8 mouse cellular contexts compared by ENCODE assay signal in the genomic region with DNA sequence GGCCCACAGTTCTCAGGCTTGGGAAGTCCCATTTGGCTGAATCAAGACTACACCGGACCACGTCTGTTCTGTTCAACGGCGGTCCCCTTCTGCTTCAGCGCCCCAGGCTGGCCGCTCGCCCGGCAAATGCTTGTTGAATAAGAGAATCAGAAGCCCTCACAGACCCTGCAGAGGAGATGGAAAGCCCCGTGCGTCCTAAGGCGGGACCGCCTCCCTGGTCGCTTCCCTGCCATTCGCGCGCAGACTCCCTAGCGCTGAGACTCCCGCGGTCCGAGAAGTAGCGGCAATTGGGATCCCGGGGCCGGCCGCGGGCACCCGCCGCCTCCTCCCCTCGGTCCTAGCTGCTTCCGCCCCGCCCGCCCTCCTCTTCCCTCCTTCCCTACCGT. TPM values are rescaled to one million over a fixed set of nuclear protein-coding genes. Genes with fewer than 3 reads are reported as not detected.
A peak's percentile ranks its signal among the peaks of the same experiment; 100 is the strongest.
DNase-seq lines count a peak whose midpoint lies in the region; ATAC-seq and TF ChIP-seq lines count a peak whose summit lies in the region.

A gene (plus strand): TSS at position 251 of the 386 bp plus-strand sequence.

- H3K27ac ChIP-seq in brown adipose tissue, adult 24 weeks (replicated peaks; ENCODE audit: low read depth, low read length) = no peak within 1 kb of the TSS
- H3K27ac ChIP-seq in forebrain, embryonic 10.5 days = peak within 1 kb of the TSS; percentile 96
- peak within 1 kb of the TSS; percentile 54; the same call in 1 of the 2 replicates for H3K27ac ChIP-seq in lung, postnatal 0 days (ENCODE audit: low read length)

- DNase-seq in left cerebral cortex, adult 18-20 months (ENCODE audit: low spot score in 2 of 2) = peak in 1 of 2 experiments; percentile 40
- DNase-seq in left cerebral cortex, adult 11 months (ENCODE audit: low spot score) = no peak
- DNase-seq in forebrain, embryonic 10.5 days (ENCODE audit: extremely low spot score, low spot score) = peak; percentile 80
- peak; percentile 59 to 64 for DNase-seq in heart, postnatal 36 days
- DNase-seq in layer of hippocampus, postnatal 10 days (ENCODE audit: low spot score in 2 of 2) = peak; percentile 79 to 84
- DNase-seq in lung, postnatal 0 days (ENCODE audit: low spot score) = peak; percentile 72
- peak; percentile 66 for DNase-seq in retina, postnatal 7 days (ENCODE audit: low read depth, low spot score)

- no peak for TF ChIP-seq EP300 in lung, postnatal 0 days (IDR thresholded peaks at IDR 0.05)

- no peak for TF ChIP-seq CTCF in lung, postnatal 0 days (IDR thresholded peaks at IDR 0.05)

- ATAC-seq in lung, postnatal 0 days = peak; percentile 59

- peak within 1 kb of the TSS; percentile 41 for H3K9ac ChIP-seq in lung, postnatal 0 days (replicated peaks; ENCODE audit: low read depth)

- no peaks in the 10 kb centered on the region for H3K27me3 ChIP-seq in forebrain, embryonic 10.5 days (ENCODE audit: poor library complexity, severe bottlenecking)
- no peaks in the 10 kb centered on the region for H3K27me3 ChIP-seq in lung, postnatal 0 days (replicated peaks; ENCODE audit: insufficient read depth, low read length)

- intact Hi-C loops in heart, postnatal 36 days (cut with DNase I) = no loop called here

- WGBS in forebrain, embryonic 10.5 days = 0% methylated on average over 32 of the region's 32 CpGs
- WGBS in lung, postnatal 0 days = 0% methylated on average over 22 of the region's 32 CpGs

- peaks cover 13% of the 10 kb centered on the region; the same call in 1 of the 2 replicates for H3K4me1 ChIP-seq in brown adipose tissue, adult 24 weeks (ENCODE audit: control insufficient read depth, insufficient read depth, insufficient read length, low read length)
- peaks cover 80% of the 10 kb centered on the region for H3K4me1 ChIP-seq in forebrain, embryonic 10.5 days
- H3K4me1 ChIP-seq in lung, postnatal 0 days (ENCODE audit: insufficient read depth, low read depth, low read length) = peaks cover 8% of the 10 kb centered on the region; the same call in 1 of the 2 replicates

- peak within 1 kb of the TSS; percentile 91 for H3K4me2 ChIP-seq in lung, postnatal 0 days (replicated peaks; ENCODE audit: low read depth, low read length)

- H3K9me3 ChIP-seq in forebrain, embryonic 10.5 days = no peaks in the 10 kb centered on the region
- no peaks in the 10 kb centered on the region for H3K9me3 ChIP-seq in lung, postnatal 0 days (ENCODE audit: low read length)

- peaks cover 34% of the 10 kb centered on the region for H3K36me3 ChIP-seq in forebrain, embryonic 10.5 days (replicated peaks)
- H3K36me3 ChIP-seq in lung, postnatal 0 days (ENCODE audit: insufficient read depth, low read length) = 0 out of 2 replicates have a peak, but pooled peaks cover 5% of the 10 kb centered on the region

- H3K4me3 ChIP-seq in brown adipose tissue, adult 24 weeks (ENCODE audit: insufficient read depth, low read depth, low read length) = peak within 1 kb of the TSS; percentile 67
- H3K4me3 ChIP-seq in forebrain, embryonic 10.5 days = peak within 1 kb of the TSS; percentile 91
- H3K4me3 ChIP-seq in lung, postnatal 0 days (ENCODE audit: low read depth, low read length) = peak within 1 kb of the TSS; percentile 48

RNA-seq across cellular contexts. Expression of the gene that starts here (rescaled TPM):
- 10 to 100 TPM; 25.8 to 33.7 TPM for total RNA-seq in left cerebral cortex, adult 18-20 months (2021)
- 0.59 and 0.67 TPM in 2 replicates for polyA plus RNA-seq in brown adipose tissue, adult 24 weeks (2012; ENCODE audit: insufficient read depth, insufficient read length, missing spikeins)
- 35.8 and 36.7 TPM in 2 replicates for polyA plus RNA-seq in forebrain, embryonic 10.5 days (2016; fragmentation: Nextera tagmentation; extraction: Ambion mirVana)
- 1 to 10 TPM; 1.2 to 1.3 TPM for total RNA-seq in heart, postnatal 36 days (2021)
- 100 to 1,000 TPM; 107 TPM for total RNA-seq in layer of hippocampus, postnatal 10 days (2021)
- 5.4 and 5.8 TPM in 2 replicates for polyA plus RNA-seq in lung, postnatal 0 days (2015; fragmentation: Nextera tagmentation; extraction: Ambion mirVana)

Comparison
In these comparisons a context has a peak if more than half of its experiments do, and no peak if none do; other contexts are left out.
1. RNA of the gene that starts here (total RNA-seq): 107 TPM in layer of hippocampus, postnatal 10 days and 25.8 to 33.7 TPM in left cerebral cortex, adult 18-20 months; 1.2 to 1.3 TPM in heart, postnatal 36 days; every median in the first group is over 10 times any median in the second.
2. Peak in every context shown above with its lines, with median percentiles within 50 percentile points of each other: H3K4me3 ChIP-seq.